Mouse (Mus musculus) layer of hippocampus, postnatal 10 days (tissue): Measurements from ENCODE around the gene Msantd3. TPM values are rescaled to one million over a fixed set of nuclear protein-coding genes. Genes with fewer than 3 reads are reported as not detected.

ENCODE experiments used
- DNase-seq, 2 experiments: peaks; one replicate each; pipeline ENCODE4 v3.0.0; 2021; ENCODE audit warnings: low spot score in 2 of 2
- total RNA-seq, 2 experiments: library from RNA; stranded (reverse); gene quantifications; 2 replicates each; pipeline ENCODE4 v1.2.3; 2021

Msantd3 gene
- total RNA-seq, 2 experiments from 2014 or later: 36.7 to 36.9 TPM

DNA sequence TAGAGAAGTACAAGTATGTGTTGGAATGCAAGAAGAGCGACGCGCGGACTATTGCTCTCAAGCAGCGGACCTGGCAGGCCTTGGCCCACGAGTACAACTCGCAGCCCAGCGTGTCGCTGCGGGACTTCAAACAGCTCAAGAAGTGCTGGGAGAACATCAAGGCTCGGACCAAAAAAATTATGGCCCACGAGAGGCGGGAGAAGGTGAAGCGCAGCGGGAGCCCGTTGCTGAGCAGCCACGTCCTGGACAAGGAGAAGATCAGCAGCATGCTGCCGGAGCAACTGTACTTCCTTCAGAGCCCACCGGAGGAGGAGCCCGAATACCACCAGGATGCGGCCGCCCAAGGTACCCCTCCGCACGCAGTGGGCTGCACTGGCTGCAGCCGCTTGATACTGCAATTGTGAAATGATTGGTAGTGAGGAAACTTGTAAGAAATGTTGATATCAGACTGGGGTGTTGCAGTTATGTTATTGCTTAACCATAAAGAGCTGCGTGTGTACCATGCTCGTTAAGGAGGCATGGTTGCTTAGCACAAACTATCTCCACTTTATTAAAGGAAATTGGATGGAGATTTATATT is 12.8 kb downstream of the Msantd3 start:
- no peak for DNase-seq

DNA sequence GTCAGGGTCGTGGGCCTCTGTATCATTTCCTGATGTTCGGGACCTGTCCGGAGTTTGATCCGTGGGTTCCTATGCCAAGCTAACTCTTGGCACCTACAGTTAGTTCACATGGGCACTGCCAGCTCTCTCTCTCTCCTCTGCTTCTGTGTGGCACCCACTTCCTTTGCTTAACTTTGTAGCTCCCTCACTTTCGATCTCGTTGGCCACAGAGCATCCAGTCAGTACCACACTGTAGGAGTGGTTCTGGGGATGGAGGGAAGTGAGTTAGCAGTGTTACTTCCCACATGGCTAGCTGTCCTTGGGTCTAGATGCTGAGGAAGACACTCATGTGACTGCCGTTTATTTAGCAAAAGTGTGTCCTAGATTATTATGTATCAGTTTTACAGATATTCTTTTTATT is 14.4 kb downstream of the Msantd3 start:
- DNase-seq: no peak

- peak; percentile 68 for DNase-seq
Observed at GRCm38 (mm10) chr4:48555729-48556128, 16.0 kb downstream of the Msantd3 start.

GRCm38 (mm10) chr4:48559652-48560051 is 19.9 kb downstream of the Msantd3 start:
- DNase-seq: no peak

GRCm38 (mm10) chr4:48561824-48562223 is 22.1 kb downstream of the Msantd3 start:
- DNase-seq: no peak

- DNase-seq: no peak
Observed at GRCm38 (mm10) chr4:48564962-48565361, 25.2 kb downstream of the Msantd3 start.

DNA sequence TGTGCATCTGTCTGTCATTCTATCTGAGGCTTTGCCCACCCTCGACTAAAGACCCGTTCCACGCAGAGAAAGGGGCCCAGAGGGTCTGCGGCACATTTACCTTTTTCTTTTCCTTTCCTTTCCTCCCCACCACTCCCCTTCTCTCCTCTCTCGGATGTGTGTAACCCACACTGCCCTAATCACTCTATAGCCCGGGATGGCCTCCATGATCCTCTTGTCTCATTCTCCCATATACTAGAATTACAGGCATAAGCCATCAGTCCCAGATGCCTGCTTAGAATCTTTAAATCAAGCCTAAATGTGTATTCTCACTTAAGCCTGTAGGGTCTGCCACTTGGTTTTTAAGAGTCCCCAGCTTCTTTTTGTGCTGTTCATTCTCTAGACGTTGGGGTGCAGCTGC is 36.6 kb downstream of the Msantd3 start:
- DNase-seq: no peak

DNA sequence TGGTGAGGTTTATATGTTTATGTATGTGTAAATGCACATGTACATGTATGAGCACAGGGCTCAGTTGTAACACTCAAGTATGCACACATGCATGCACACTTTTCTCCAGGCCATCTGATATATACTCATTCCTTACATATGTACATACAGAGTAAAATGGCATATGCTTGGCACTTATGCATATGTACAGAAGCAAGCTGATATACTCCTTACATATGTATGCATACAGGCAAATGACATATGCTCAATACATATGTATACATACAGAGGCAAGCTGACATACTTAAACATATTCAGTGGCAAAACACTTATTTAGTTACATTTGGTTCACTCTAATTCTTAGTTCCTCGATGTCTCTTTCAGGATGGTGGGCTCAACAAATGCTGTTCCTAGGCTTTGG is 38.1 kb downstream of the Msantd3 start:
- DNase-seq: no peak

- no peak for DNase-seq
Observed at GRCm38 (mm10) chr4:48578399-48578798, 38.7 kb downstream of the Msantd3 start.

- no peak for DNase-seq
Observed at GRCm38 (mm10) chr4:48579475-48580110, 39.9 kb downstream of the Msantd3 start.

DNA sequence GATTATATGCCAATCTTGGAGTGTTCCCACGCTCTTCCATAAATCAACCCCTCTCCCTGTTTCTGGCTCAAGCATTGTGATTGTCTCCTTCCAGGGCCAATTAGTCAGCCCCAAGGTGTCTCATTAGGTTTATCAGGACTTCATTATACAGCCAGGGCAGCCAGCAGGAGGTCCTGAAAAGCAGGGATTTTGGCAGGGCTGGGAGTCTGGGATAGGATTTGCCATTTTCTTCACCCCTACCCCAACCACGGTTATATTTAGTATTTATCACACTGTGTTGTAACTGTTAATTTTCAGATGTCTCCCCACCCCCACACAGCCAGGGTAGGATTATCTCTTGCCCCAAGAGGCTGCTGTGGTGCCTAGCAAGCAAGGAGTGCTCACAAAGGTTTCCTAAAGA is 41.5 kb downstream of the Msantd3 start:
- no peak for DNase-seq

DNA sequence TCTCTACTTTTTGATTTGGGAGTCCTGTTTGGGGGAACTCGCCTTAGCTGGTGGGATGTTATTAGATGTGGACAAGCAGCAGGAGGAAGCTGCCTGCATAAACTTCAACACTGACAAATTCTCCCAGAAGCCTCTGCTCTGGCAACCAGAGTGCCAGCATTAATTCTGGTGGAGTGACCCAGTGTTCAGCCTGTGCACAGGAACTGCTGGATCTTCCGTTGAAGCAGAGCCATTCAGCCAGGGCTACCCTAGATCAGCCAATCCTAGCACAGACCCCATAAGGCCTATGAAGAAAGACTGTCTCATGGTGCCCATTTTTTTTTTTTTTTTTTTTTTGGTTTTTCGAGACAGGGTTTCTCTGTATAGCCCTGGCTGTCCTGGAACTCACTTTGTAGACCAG is 42.3 kb downstream of the Msantd3 start:
- no peak for DNase-seq

- no peak for DNase-seq
Observed at GRCm38 (mm10) chr4:48582941-48583340, 43.2 kb downstream of the Msantd3 start.

DNA sequence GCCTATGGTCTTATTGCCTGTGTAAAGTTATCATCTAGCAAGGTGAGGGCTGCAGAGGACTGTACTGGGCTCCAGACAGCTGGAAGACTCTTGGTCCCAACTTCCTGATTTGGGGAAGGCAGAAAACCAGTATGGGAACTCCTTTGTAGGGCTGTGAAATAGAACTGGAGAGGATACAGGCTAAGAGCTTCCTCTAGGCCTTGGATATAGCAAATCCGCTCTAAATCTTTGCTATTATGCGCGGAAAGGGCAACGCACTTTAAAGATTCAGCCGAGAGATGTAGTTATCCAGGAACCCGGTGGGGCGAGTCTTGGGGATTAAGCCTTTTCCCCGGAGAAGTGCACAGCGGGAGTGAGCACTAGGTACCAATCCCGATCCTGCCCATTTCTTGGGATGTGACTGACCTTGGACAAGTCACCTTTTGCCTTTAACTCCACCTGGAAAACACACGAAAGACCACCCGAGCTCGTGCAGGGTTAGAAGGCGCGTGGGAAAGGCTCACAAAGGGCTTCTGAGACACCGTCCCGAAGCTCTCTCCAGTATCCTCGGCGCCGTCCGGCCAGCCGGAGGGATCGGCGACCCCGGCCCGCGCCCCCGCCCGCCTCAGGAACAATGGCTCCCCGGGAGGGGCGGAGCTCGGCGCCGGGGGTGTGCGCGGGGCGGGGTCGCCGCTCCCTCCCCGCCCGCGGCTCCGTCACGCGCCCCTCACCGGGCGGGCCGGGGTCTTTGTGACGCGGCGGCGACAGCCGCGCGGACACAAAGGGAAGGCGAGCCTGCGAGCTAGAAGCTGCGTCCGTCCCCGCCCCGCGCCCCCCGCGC is 44.9 kb downstream of the Msantd3 start, which contains the start of gene Tmeff1:
Gene Tmeff1 (plus strand): TSS at position 754 of the 820 bp plus-strand sequence.
- DNase-seq: peak in 1 of 2 experiments; percentile 76

DNA sequence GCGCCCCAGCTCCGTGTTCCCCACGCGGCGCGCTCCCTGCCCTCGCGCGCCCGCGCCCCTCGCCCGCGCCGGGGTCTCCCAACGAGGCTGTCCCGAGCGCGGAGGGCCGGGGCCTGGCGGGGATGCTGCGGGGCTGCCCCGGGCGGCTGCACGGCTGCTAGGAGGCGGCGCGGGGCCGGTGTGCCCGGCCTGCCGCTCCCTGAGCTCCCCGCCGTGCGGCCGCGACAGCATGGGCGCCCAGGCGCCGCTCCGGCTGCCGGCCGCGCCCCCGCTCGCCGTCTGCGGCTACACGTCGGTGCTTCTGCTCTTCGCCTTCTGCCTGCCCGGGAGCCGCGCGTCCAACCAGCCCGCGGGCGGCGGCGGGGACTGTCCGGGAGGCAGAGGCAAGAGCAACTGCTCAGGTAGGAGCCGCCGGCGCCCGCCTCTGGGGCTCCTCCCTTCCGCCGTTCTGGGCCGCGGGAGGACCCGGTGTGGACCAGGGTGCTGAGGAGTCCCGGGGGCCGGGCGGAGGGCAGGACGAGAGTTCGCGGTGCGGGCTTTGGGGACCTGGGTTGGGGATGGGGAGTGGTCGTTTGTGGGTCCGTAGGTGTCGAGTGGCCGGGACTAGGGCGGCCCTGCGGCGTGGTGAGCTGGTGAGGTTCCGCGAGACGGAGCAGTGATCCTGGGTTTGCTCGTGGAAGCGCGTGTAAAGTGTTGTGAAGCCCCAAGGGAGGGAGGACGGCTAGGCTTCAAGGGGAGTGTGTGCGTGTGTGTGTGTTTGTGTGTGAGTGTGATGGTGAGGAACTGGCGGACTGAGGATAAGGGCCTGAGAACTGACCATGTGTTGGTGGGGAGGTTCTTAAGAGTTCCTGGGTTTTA is 45.7 kb downstream of the Msantd3 start:
- DNase-seq: peak in 1 of 2 experiments; percentile 58

DNA sequence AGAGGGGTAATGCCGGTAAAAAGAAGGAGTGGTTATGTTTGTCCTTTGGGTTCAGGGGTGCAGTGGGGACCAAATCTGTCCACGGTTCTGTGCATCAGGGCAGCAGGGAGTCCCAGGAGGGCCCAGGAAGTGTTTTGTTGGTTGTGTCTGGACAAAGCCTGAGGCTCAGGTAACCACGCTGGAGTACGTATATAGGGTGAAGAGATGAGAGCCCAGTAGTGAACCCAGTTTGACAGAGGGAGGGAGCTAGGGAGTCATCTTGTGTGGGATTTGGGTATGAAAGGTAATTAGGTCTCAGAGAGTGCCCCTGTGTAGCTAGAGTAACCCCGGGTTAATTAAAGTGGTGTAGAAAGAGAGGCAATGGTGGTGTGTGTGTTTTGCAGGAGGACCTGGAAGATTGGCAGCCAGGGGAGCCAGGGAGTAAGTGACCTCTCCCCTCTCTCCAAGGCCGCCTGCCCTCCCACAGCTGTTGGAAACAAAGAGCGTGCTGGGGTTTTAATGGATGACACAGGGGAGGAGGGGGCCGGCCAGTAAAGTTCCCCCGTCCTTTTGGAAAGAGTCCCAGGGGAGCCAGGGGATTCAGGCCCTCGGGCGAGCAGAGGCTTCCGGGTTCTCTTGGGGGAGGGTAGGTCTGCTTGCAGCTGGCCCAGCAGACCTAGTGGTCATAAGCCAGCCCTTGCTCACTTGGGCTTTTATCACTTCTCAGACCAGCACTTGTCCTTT is 46.5 kb downstream of the Msantd3 start:
- peak; percentile 38 to 44 for DNase-seq

DNA sequence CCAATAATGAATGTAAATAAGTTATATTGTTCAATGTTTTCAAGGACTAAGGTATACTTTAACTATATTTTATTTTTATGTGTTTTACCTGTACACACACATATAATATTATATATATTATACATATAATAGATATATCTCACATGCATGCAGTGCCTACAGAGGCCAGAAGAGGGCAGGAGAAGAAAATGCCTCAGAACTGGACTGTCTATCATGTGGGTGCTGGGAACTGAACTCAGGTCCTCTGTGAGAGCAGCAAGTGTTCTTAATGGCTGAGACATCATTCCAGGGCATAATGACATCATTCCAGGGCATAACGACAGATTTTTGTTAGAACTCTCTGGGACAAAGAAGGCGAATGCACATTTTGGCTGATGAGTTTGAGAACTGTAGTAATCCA is 47.8 kb downstream of the Msantd3 start:
- DNase-seq: no peak

- DNase-seq: no peak
Observed at GRCm38 (mm10) chr4:48588576-48588975, 48.8 kb downstream of the Msantd3 start.

GRCm38 (mm10) chr4:48590862-48591261 is 51.1 kb downstream of the Msantd3 start:
- no peak for DNase-seq

- DNase-seq: no peak
Observed at GRCm38 (mm10) chr4:48591390-48591789, 51.7 kb downstream of the Msantd3 start.

DNA sequence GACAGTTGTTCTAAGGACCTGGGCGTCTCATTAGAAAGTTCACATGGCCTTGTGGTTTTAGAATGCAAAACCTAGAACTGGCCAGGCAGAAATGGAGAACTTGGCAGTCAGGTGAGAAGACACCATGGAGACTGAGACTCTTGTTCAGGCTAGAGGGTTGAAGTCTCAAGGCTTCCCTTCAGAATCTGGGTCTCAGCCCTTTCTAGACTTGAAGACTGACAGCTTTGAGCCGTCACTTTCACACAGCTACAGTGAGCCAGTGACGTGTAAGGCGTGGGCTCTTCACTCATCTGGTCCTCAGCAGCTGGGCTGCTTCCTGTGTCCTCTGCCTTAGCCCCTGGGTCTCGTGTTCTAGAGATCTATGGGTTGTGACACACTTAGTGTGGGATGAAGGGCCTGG is 52.6 kb downstream of the Msantd3 start:
- no peak for DNase-seq
